Mouse (Mus musculus) heart, embryonic 10.5 days (tissue): ENCODE results near the gene Gm9508. TPM values are rescaled to one million over a fixed set of nuclear protein-coding genes. Genes with fewer than 3 reads are reported as not detected.
"Not testable (repeated sequence)": the region's sequence is repeated elsewhere in the genome, so short reads cannot be mapped to it uniquely, and the experiment has no call there.

Experiments
- DNase-seq: peaks from one replicate; pipeline ENCODE4 v3.0.0-alpha.2; 2017; ENCODE audit warnings: low spot score
- H3K27ac ChIP-seq: fragments of 300-500 bp; sonication (generic); 2 replicates; pipeline ENCODE4 v1.5.1; 2016; ENCODE audit warnings: mild to moderate bottlenecking
- H3K27me3 ChIP-seq: fragments of 300-500 bp; sonication (generic); 2 replicates; pipeline ENCODE4 v1.6.1; 2016; ENCODE audit warnings: mild to moderate bottlenecking; ENCODE audit not compliant: poor library complexity, insufficient read depth, severe bottlenecking
- H3K36me3 ChIP-seq: fragments of 300-500 bp; sonication (generic); 2 replicates; pipeline ENCODE4 v1.6.1; 2016; ENCODE audit warnings: mild to moderate bottlenecking, moderate library complexity
- H3K4me1 ChIP-seq: fragments of 300-500 bp; sonication (generic); 2 replicates; pipeline ENCODE4 v1.6.1; 2016; ENCODE audit warnings: mild to moderate bottlenecking
- H3K4me3 ChIP-seq: fragments of 300-500 bp; sonication (generic); 2 replicates; pipeline ENCODE4 v1.5.1; 2016; ENCODE audit warnings: mild to moderate bottlenecking, moderate library complexity
- H3K9me3 ChIP-seq: fragments of 300-500 bp; sonication (generic); 2 replicates; pipeline ENCODE4 v1.6.1; 2016; ENCODE audit warnings: mild to moderate bottlenecking, moderate library complexity
- WGBS: fragments of 180-500 bp; shearing (Covaris S2); methylation state at CpG from one replicate; pipeline ENCODE4 v1.1.7; 2016; 5-methylcytosine and 5-hydroxymethylcytosine counted together
- polyA plus RNA-seq: library from polyadenylated mRNA; unstranded; fragments of >200 nt; fragmentation: Nextera tagmentation; extraction: Ambion mirVana; gene quantifications from 2 replicates; pipeline ENCODE4 v1.2.1, GENCODE M21; 2016

Gm9508 gene
- polyA plus RNA-seq, result not detected in 2 replicates

- 33% methylated on average over 4 of the region's 4 CpGs for WGBS
- no peak for DNase-seq
- Histone ChIP-seq H3K27me3 (peaks cover 13% of the 10 kb centered on the region; the same call in 1 of the 2 replicates), H3K4me3 (no peak within 1 kb of the TSS), H3K9me3 (no peaks in the 10 kb centered on the region), H3K4me1 (no peaks in the 10 kb centered on the region; the same call in 1 of the 2 replicates), H3K36me3 (no peaks in the 10 kb centered on the region), H3K27ac (no peak within 1 kb of the TSS)
Observed at GRCm38 (mm10) chr10:77697133-77697532, at the start of gene Gm9508. TSS of gene Gm9508 (minus strand) at chr10:77697233.

DNA sequence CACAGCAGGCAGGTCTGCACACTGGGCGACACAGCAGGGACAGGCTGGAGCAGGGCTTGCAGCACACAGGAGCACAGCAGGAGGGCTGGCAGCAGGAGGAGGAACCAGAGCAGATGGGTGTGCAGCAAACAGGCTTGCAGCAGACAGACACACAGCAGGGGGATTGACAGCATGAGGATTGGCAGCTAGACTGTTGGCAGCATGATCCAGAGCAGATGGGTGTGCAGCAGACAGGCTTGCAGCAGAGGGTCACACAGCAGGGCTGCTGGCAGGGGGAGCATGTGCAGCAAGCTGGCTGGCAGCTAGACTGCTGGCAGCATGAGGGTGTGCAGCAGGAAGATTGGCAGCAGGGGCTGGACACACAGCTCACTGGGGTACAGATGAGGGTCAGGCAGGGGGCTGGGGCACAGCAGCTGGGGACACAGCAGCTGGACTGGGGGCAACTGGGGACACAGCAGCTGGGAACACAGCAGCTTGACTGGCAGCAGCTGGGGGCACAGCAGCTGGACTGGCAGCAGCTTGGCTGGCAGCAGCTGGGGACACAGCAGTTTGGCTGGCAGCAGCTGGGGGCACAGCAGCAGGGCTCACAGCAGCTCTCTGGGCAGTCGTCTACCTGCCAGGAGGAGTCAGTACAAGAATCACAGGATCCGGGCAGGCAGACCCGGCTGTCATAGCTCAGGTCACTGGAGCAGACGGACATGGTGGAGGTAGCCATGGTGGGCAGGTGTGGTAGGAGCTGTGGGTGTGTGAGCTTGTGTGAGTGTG, 45.1 kb upstream of the Gm9508 start, which contains the start of gene Gm18596:
Gene Gm18596, minus strand, starts transcription at position 715 of the 765 bp plus-strand sequence.
- H3K27ac ChIP-seq, H3K27me3 ChIP-seq, H3K4me1 ChIP-seq, H3K4me3 ChIP-seq, H3K9me3 ChIP-seq, DNase-seq, H3K36me3 ChIP-seq: not testable (repeated sequence)
- WGBS, result 60% methylated on average over 4 of the region's 5 CpGs

GRCm38 (mm10) chr10:77738929-77739328, 41.9 kb upstream of the Gm9508 start:
- H3K4me1 ChIP-seq, result 0 out of 2 replicates have a peak, but pooled peaks cover 5% of the 10 kb centered on the region
- no peak overlapping the region for H3K27ac ChIP-seq
- H3K36me3 ChIP-seq, result no peaks in the 10 kb centered on the region
- peaks cover 7% of the 10 kb centered on the region; the same call in 1 of the 2 replicates for H3K9me3 ChIP-seq
- H3K27me3 ChIP-seq, result peaks cover 8% of the 10 kb centered on the region; the same call in 1 of the 2 replicates
- DNase-seq, result no peak
- 88% methylated on average over 4 of the region's 4 CpGs for WGBS
- no peak overlapping the region for H3K4me3 ChIP-seq

DNA sequence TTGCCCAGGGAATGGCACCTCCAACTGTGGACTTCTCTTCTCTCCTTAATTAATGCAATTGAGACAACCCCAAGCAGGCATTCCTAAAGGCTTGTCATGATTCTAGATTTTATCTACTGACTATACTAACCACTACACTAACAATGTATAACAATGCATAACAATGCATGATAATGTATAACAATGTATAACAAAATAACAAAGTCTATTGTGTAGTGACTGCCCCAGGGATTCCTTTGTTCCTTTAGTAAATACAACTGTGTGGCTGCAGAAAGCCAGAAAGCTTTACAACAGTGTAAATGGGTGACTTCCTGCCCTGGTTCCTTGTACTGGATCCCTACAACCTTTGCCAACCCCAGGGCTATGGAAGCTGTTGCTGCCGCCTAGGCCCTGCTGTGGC, 38.9 kb upstream of the Gm9508 start:
- 81% methylated on average over 1 of the region's 1 CpGs for WGBS

DNA sequence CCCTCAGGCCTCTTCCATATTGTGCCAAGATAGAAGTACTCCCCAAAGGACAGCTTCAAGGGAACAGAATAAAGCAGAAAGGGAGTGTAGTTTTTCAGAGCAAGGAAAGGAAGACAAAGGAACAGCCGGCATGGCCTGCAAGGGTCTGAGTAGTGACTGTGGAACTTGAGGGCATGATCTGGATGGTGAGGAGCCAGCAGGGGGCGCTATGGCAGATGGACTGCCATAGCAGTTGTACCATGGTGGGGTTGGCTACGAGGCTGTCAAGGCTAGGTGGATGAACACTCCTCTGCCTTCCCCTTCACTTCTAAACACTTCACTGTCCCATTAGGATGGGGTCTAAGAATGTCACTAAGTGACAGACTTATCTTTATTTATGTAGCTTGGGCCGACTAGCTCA, 32.2 kb upstream of the Gm9508 start:
- 56% methylated on average over 4 of the region's 4 CpGs for WGBS
- H3K27ac ChIP-seq, result no peak overlapping the region
- DNase-seq, result no peak
- H3K36me3 ChIP-seq, result no peaks in the 10 kb centered on the region
- no peaks in the 10 kb centered on the region; the same call in 1 of the 2 replicates for H3K27me3 ChIP-seq
- no peak overlapping the region for H3K4me3 ChIP-seq
- H3K9me3 ChIP-seq, result no peaks in the 10 kb centered on the region
- no peaks in the 10 kb centered on the region for H3K4me1 ChIP-seq

More for the DNA sequence above, 38.9 kb upstream of the Gm9508 start:
- no peaks in the 10 kb centered on the region for H3K36me3 ChIP-seq
- peaks cover 7% of the 10 kb centered on the region; the same call in 1 of the 2 replicates for H3K9me3 ChIP-seq
- no peak for DNase-seq
- no peak overlapping the region for H3K27ac ChIP-seq
- H3K4me3 ChIP-seq, result no peak overlapping the region
- H3K4me1 ChIP-seq, result 0 out of 2 replicates have a peak, but pooled peaks cover 5% of the 10 kb centered on the region
- H3K27me3 ChIP-seq, result no peaks in the 10 kb centered on the region

GRCm38 (mm10) chr10:77728280-77728679, 31.2 kb upstream of the Gm9508 start:
- 58% methylated on average over 4 of the region's 4 CpGs for WGBS
- no peaks in the 10 kb centered on the region for H3K4me1 ChIP-seq
- no peak overlapping the region for H3K27ac ChIP-seq
- no peak overlapping the region for H3K4me3 ChIP-seq
- no peak for DNase-seq
- H3K27me3 ChIP-seq, result no peaks in the 10 kb centered on the region; the same call in 1 of the 2 replicates
- no peaks in the 10 kb centered on the region for H3K9me3 ChIP-seq
- H3K36me3 ChIP-seq, result no peaks in the 10 kb centered on the region

DNA sequence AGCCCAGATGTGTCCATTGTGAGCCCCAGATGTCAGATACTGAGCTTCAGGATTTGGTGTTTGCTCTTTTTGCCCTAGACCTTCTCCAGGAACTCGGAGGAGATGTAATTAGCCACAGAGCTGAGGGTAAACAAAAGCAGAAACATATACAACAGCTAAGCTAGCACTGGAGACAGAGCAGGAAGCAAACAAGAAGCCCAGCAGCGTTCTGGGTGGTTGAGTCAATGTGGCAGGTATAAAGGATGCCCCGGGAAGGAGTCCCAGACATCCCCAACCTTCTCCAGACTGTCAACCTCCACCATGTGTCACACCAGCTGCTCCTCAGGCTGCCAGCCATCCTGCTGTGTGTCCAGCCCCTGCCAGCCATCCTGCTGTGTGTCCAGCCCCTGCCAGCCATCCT, 29.2 kb upstream of the Gm9508 start, which contains the start of gene Gm10100:
Gene Gm10100, plus strand, starts transcription at position 301 of the 400 bp plus-strand sequence.
- no peak for DNase-seq
- 28% methylated on average over 3 of the region's 3 CpGs for WGBS

DNA sequence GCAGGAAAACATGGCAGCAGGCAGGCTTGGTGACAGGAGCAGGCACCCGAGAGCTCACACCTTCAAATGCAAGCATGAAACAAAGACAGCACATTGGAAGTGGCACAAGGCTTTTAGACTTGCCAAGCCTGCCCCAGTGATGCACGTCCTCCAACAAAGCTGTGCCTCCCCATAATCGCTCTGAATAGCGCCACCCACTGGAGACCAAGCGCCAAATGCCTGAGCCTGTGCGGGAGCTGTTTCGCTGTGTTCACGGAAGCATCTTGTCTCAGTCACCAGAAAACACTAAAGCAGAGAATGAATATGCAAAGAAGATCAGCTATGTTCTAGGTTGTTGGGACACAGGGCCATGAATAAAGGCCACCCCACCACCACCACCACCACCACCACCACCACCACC, 27.8 kb upstream of the Gm9508 start:
- DNase-seq, result no peak
- no peak overlapping the region for H3K27ac ChIP-seq
- H3K4me3 ChIP-seq, result no peak overlapping the region
- no peaks in the 10 kb centered on the region for H3K4me1 ChIP-seq
- WGBS, result 74% methylated on average over 8 of the region's 8 CpGs
- no peaks in the 10 kb centered on the region; the same call in 1 of the 2 replicates for H3K27me3 ChIP-seq
- 0 out of 2 replicates have a peak, but pooled peaks cover 4% of the 10 kb centered on the region for H3K9me3 ChIP-seq
- no peaks in the 10 kb centered on the region for H3K36me3 ChIP-seq

More for the DNA sequence above, 29.2 kb upstream of the Gm9508 start, which contains the start of gene Gm10100:
- no peak within 1 kb of the TSS for H3K27ac ChIP-seq
- no peaks in the 10 kb centered on the region for H3K4me1 ChIP-seq
- H3K4me3 ChIP-seq, result no peak within 1 kb of the TSS
- H3K9me3 ChIP-seq, result no peaks in the 10 kb centered on the region
- H3K27me3 ChIP-seq, result no peaks in the 10 kb centered on the region; the same call in 1 of the 2 replicates
- H3K36me3 ChIP-seq, result no peaks in the 10 kb centered on the region

DNA sequence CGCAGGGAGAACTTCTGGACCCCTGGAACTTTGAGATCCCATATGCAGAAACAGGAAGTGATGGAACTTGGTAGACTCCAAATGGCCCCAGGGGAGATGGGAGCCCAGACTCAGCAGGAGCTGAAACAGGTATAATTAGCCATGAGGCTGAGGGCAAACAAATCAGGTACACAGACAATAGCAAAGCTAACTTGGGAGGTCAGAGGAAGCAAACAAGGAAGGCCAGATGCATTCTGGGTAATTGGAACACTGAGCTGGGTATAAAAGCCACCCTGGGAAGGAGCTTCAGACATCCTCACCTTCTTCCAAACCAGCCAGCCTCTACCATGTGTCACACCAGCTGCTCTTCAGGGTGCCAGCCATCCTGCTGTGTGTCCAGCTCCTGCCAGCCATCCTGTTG, 23.3 kb upstream of the Gm9508 start, which contains the start of gene Krtap12-1:
Gene Krtap12-1, plus strand, starts transcription at position 301 of the 400 bp plus-strand sequence.
- H3K36me3 ChIP-seq, DNase-seq, H3K27me3 ChIP-seq, H3K4me3 ChIP-seq, H3K27ac ChIP-seq, H3K4me1 ChIP-seq, H3K9me3 ChIP-seq: not testable (repeated sequence)
- 73% methylated on average over 1 of the region's 1 CpGs for WGBS

GRCm38 (mm10) chr10:77715507-77715906, 18.5 kb upstream of the Gm9508 start, which contains the start of gene Gm10142:
TSS of gene Gm10142 (plus strand) at chr10:77715807.
- no peak for DNase-seq
- Histone ChIP-seq H3K27ac (no peak within 1 kb of the TSS), H3K36me3 (no peaks in the 10 kb centered on the region), H3K27me3 (no peaks in the 10 kb centered on the region), H3K4me1 (no peaks in the 10 kb centered on the region), H3K4me3 (no peak within 1 kb of the TSS), H3K9me3 (0 out of 2 replicates have a peak, but pooled peaks cover 1% of the 10 kb centered on the region)
- WGBS, result 68% methylated on average over 1 of the region's 1 CpGs

GRCm38 (mm10) chr10:77713734-77714133, 16.7 kb upstream of the Gm9508 start:
- Histone ChIP-seq H3K36me3 (no peaks in the 10 kb centered on the region), H3K27ac (no peak overlapping the region), H3K4me3 (no peak overlapping the region), H3K27me3 (no peaks in the 10 kb centered on the region), H3K9me3 (no peaks in the 10 kb centered on the region), H3K4me1 (no peaks in the 10 kb centered on the region)
- 64% methylated on average over 4 of the region's 4 CpGs for WGBS
- no peak for DNase-seq

GRCm38 (mm10) chr10:77711157-77711556, 14.1 kb upstream of the Gm9508 start, which contains the start of gene Gm10024:
TSS of gene Gm10024 (plus strand) at chr10:77711457.
- H3K4me1 ChIP-seq, H3K36me3 ChIP-seq, DNase-seq, H3K27me3 ChIP-seq, H3K27ac ChIP-seq, H3K9me3 ChIP-seq, H3K4me3 ChIP-seq: not testable (repeated sequence)

DNA sequence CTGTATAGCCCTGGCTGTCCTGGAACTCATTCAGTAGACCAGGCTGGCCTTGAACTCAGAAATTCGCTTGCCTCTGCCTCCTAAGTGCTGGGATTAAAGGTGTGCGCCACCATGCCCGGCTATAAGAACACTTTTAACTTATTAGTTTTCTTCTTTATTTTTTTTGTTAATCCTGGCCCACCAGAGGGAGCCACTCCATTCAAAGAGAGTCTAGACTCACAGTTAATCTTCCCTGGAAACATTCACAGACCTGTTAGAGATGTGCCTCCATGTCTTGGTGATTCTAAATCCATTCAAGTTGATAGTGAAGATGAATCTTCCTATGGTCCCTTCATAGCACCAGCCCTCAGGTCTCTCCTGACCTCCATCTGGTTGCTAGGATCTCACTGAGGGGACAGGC, 12.8 kb upstream of the Gm9508 start:
- H3K36me3 ChIP-seq, result no peaks in the 10 kb centered on the region
- no peaks in the 10 kb centered on the region for H3K4me1 ChIP-seq
- H3K4me3 ChIP-seq, result no peak overlapping the region
- WGBS, result 79% methylated on average over 3 of the region's 3 CpGs
- no peaks in the 10 kb centered on the region for H3K27me3 ChIP-seq
- H3K27ac ChIP-seq, result no peak overlapping the region
- H3K9me3 ChIP-seq, result peaks cover 5% of the 10 kb centered on the region; the same call in 1 of the 2 replicates
- DNase-seq, result no peak
